Mouse (Mus musculus): ENCODE results near the gene Lsamp. TPM values are rescaled to one million over a fixed set of nuclear protein-coding genes. Genes with fewer than 3 reads are reported as not detected.
A peak's percentile ranks its signal among the peaks of the same experiment; 100 is the strongest.

Lsamp gene
- polyA plus RNA-seq, 1 experiment from 2014 or later, result 168 TPM

GRCm38 (mm10) chr16:40307666-40308065, 323.5 kb downstream of the Lsamp start:
- no peak for ATAC-seq (ENCODE audit: low read depth)
- 51% methylated on average over 2 of the region's 2 CpGs for WGBS
- no peaks in the 10 kb centered on the region for H3K9me3 ChIP-seq (ENCODE audit: control insufficient read depth, low read length)

GRCm38 (mm10) chr16:40316199-40316598, 332.0 kb downstream of the Lsamp start:
- Histone ChIP-seq H3K27me3 (ENCODE audit: control insufficient read depth, insufficient read depth, low read length) (no peaks in the 10 kb centered on the region), H3K4me1 (ENCODE audit: control insufficient read depth, insufficient read depth, low read length) (no peaks in the 10 kb centered on the region), H3K9me3 (ENCODE audit: control insufficient read depth, low read length) (no peaks in the 10 kb centered on the region), H3K27ac (ENCODE audit: low read depth, low read length) (no peak overlapping the region), H3K4me2 (ENCODE audit: low read depth, low read length) (no peak overlapping the region), H3K4me3 (ENCODE audit: low read depth, low read length) (no peak overlapping the region), H3K9ac (replicated peaks; ENCODE audit: low read depth, low read length) (no peak overlapping the region), H3K36me3 (ENCODE audit: control insufficient read depth, insufficient read depth, low read length) (no peaks in the 10 kb centered on the region)
- 93% methylated on average over 2 of the region's 2 CpGs for WGBS
- ATAC-seq (ENCODE audit: low read depth), result no peak

More at GRCm38 (mm10) chr16:40307666-40308065, 323.5 kb downstream of the Lsamp start:
- Histone ChIP-seq H3K4me2 (ENCODE audit: low read depth, low read length) (no peak overlapping the region), H3K27ac (ENCODE audit: low read depth, low read length) (no peak overlapping the region), H3K4me1 (ENCODE audit: control insufficient read depth, insufficient read depth, low read length) (no peaks in the 10 kb centered on the region), H3K27me3 (ENCODE audit: control insufficient read depth, insufficient read depth, low read length) (no peaks in the 10 kb centered on the region), H3K36me3 (ENCODE audit: control insufficient read depth, insufficient read depth, low read length) (no peaks in the 10 kb centered on the region), H3K4me3 (ENCODE audit: low read depth, low read length) (no peak overlapping the region), H3K9ac (replicated peaks; ENCODE audit: low read depth, low read length) (no peak overlapping the region)

GRCm38 (mm10) chr16:40324811-40325210, 340.6 kb downstream of the Lsamp start:
- no peaks in the 10 kb centered on the region for H3K27me3 ChIP-seq (ENCODE audit: control insufficient read depth, insufficient read depth, low read length)
- H3K4me3 ChIP-seq (ENCODE audit: low read depth, low read length), result no peak overlapping the region
- no peaks in the 10 kb centered on the region for H3K4me1 ChIP-seq (ENCODE audit: control insufficient read depth, insufficient read depth, low read length)
- WGBS, result 94% methylated on average over 3 of the region's 3 CpGs
- no peak overlapping the region for H3K27ac ChIP-seq (ENCODE audit: low read depth, low read length)
- H3K4me2 ChIP-seq (ENCODE audit: low read depth, low read length), result no peak overlapping the region
- H3K36me3 ChIP-seq (ENCODE audit: control insufficient read depth, insufficient read depth, low read length), result no peaks in the 10 kb centered on the region
- H3K9me3 ChIP-seq (ENCODE audit: control insufficient read depth, low read length), result no peaks in the 10 kb centered on the region
- no peak for ATAC-seq (ENCODE audit: low read depth)
- H3K9ac ChIP-seq (replicated peaks; ENCODE audit: low read depth, low read length), result no peak overlapping the region

- WGBS, result 66% methylated on average over 7 of the region's 7 CpGs
- Histone ChIP-seq H3K4me3 (ENCODE audit: low read depth, low read length) (no peak overlapping the region), H3K27ac (ENCODE audit: low read depth, low read length) (no peak overlapping the region), H3K4me1 (ENCODE audit: control insufficient read depth, insufficient read depth, low read length) (no peaks in the 10 kb centered on the region), H3K36me3 (ENCODE audit: control insufficient read depth, insufficient read depth, low read length) (no peaks in the 10 kb centered on the region), H3K27me3 (ENCODE audit: control insufficient read depth, insufficient read depth, low read length) (no peaks in the 10 kb centered on the region), H3K4me2 (ENCODE audit: low read depth, low read length) (no peak overlapping the region), H3K9me3 (ENCODE audit: control insufficient read depth, low read length) (no peaks in the 10 kb centered on the region), H3K9ac (replicated peaks; ENCODE audit: low read depth, low read length) (no peak overlapping the region)
- ATAC-seq (ENCODE audit: low read depth), result peak; percentile 41; the same call in 1 of the 2 replicates
These were observed 344.2 kb downstream of the Lsamp start for GRCm38 (mm10) chr16:40328249-40328820.

GRCm38 (mm10) chr16:40369677-40370076, 385.5 kb downstream of the Lsamp start:
- H3K27ac ChIP-seq (ENCODE audit: low read depth, low read length), result no peak overlapping the region
- WGBS, result 92% methylated on average over 5 of the region's 5 CpGs
- H3K27me3 ChIP-seq (ENCODE audit: control insufficient read depth, insufficient read depth, low read length), result no peaks in the 10 kb centered on the region
- no peaks in the 10 kb centered on the region for H3K36me3 ChIP-seq (ENCODE audit: control insufficient read depth, insufficient read depth, low read length)
- H3K9ac ChIP-seq (replicated peaks; ENCODE audit: low read depth, low read length), result no peak overlapping the region
- no peaks in the 10 kb centered on the region for H3K9me3 ChIP-seq (ENCODE audit: control insufficient read depth, low read length)
- H3K4me3 ChIP-seq (ENCODE audit: low read depth, low read length), result no peak overlapping the region
- no peak for ATAC-seq (ENCODE audit: low read depth)
- H3K4me2 ChIP-seq (ENCODE audit: low read depth, low read length), result no peak overlapping the region
- H3K4me1 ChIP-seq (ENCODE audit: control insufficient read depth, insufficient read depth, low read length), result no peaks in the 10 kb centered on the region

DNA sequence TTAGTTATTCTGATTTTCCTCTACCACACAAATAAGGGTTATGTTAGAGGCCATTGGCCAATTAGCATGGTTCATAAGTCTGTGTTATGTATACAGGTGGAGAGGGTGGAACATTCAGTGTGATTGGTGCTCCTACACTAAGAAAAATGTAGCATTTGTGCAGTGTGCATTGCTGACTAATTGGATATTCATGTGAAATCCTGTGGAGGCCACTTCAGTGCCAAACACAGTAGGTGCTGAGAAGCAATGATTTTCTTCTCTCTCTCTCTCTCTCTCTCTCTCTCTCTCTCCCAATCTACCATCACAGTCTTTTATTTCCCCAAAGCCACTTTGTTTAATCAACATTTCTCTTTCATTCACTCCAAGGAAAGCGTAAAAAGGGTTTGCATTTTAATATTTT, 387.1 kb downstream of the Lsamp start:
- Histone ChIP-seq H3K9ac (replicated peaks; ENCODE audit: low read depth, low read length) (no peak overlapping the region), H3K4me2 (ENCODE audit: low read depth, low read length) (no peak overlapping the region), H3K27ac (ENCODE audit: low read depth, low read length) (no peak overlapping the region), H3K4me3 (ENCODE audit: low read depth, low read length) (no peak overlapping the region), H3K27me3 (ENCODE audit: control insufficient read depth, insufficient read depth, low read length) (no peaks in the 10 kb centered on the region), H3K9me3 (ENCODE audit: control insufficient read depth, low read length) (no peaks in the 10 kb centered on the region), H3K4me1 (ENCODE audit: control insufficient read depth, insufficient read depth, low read length) (no peaks in the 10 kb centered on the region), H3K36me3 (ENCODE audit: control insufficient read depth, insufficient read depth, low read length) (no peaks in the 10 kb centered on the region)
- no peak for ATAC-seq (ENCODE audit: low read depth)
- WGBS, result 93% methylated on average over 1 of the region's 1 CpGs

GRCm38 (mm10) chr16:40375314-40375713, 391.2 kb downstream of the Lsamp start:
- 93% methylated on average over 4 of the region's 4 CpGs for WGBS
- ATAC-seq (ENCODE audit: low read depth), result no peak
- Histone ChIP-seq H3K9ac (replicated peaks; ENCODE audit: low read depth, low read length) (no peak overlapping the region), H3K4me2 (ENCODE audit: low read depth, low read length) (no peak overlapping the region), H3K36me3 (ENCODE audit: control insufficient read depth, insufficient read depth, low read length) (no peaks in the 10 kb centered on the region), H3K27ac (ENCODE audit: low read depth, low read length) (no peak overlapping the region), H3K27me3 (ENCODE audit: control insufficient read depth, insufficient read depth, low read length) (no peaks in the 10 kb centered on the region), H3K4me1 (ENCODE audit: control insufficient read depth, insufficient read depth, low read length) (no peaks in the 10 kb centered on the region), H3K4me3 (ENCODE audit: low read depth, low read length) (no peak overlapping the region), H3K9me3 (ENCODE audit: control insufficient read depth, low read length) (no peaks in the 10 kb centered on the region)

DNA sequence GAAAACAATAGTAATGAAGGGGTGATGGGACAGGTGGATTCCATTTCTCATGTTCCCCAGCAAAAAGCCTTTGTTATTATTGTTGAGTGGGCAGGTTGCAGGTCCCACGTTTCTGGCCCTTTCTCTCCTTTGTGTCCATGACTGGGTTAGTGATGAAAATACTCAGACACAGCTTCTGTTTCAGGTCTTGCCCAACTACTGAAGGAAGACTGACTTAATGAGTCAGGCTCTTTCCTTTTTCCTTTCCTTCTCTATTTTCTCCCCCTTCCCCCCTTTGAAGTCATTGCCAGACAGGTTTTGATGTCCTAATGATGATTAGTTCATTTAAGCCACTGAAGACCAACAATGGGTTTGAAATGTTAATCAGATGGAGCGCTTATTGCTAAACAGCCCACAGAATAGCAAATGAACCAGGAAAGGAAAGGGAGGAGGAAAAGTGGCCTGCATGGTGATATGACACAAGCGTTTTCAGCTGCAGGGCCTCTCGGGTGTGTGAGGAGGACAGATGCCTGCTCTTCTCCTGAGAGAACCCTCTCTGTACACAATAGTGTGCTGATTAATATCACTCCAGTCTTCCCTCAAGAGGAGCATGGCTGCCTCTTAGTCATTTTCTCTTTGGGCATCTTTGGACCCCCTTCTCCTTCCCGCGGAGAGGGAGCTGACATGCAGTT, 393.1 kb downstream of the Lsamp start:
- Histone ChIP-seq H3K9ac (replicated peaks; ENCODE audit: low read depth, low read length) (no peak overlapping the region), H3K27ac (ENCODE audit: low read depth, low read length) (no peak overlapping the region), H3K4me1 (ENCODE audit: control insufficient read depth, insufficient read depth, low read length) (no peaks in the 10 kb centered on the region), H3K9me3 (ENCODE audit: control insufficient read depth, low read length) (no peaks in the 10 kb centered on the region), H3K27me3 (ENCODE audit: control insufficient read depth, insufficient read depth, low read length) (no peaks in the 10 kb centered on the region), H3K4me3 (ENCODE audit: low read depth, low read length) (no peak overlapping the region), H3K36me3 (ENCODE audit: control insufficient read depth, insufficient read depth, low read length) (no peaks in the 10 kb centered on the region), H3K4me2 (ENCODE audit: low read depth, low read length) (no peak overlapping the region)
- no peak for ATAC-seq (ENCODE audit: low read depth)
- 47% methylated on average over 6 of the region's 6 CpGs for WGBS

DNA sequence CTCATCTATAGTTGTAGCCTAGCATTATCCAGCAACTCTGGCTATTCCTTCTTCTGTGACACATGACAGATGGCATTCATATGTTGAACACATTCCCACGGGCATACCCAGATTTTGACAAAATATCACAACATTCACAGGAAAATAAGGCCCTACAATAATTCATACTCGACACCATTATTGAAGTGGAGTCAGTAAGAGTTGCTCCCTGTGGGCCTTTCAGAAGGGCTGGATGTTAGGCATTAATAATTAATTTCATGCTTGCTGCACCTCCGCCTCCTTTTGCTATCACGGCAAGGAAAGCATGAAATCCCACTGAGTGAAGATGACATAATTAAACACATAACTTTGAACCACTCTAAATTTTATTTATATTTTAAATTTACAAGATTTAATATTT, 407.9 kb downstream of the Lsamp start:
- peak; percentile 72; the same call in 1 of the 2 replicates for ATAC-seq (ENCODE audit: low read depth)
- Histone ChIP-seq H3K4me1 (ENCODE audit: control insufficient read depth, insufficient read depth, low read length) (no peaks in the 10 kb centered on the region), H3K27ac (ENCODE audit: low read depth, low read length) (no peak overlapping the region), H3K9me3 (ENCODE audit: control insufficient read depth, low read length) (no peaks in the 10 kb centered on the region), H3K36me3 (ENCODE audit: control insufficient read depth, insufficient read depth, low read length) (no peaks in the 10 kb centered on the region), H3K4me3 (ENCODE audit: low read depth, low read length) (no peak overlapping the region), H3K4me2 (ENCODE audit: low read depth, low read length) (no peak overlapping the region), H3K9ac (replicated peaks; ENCODE audit: low read depth, low read length) (no peak overlapping the region), H3K27me3 (ENCODE audit: control insufficient read depth, insufficient read depth, low read length) (no peaks in the 10 kb centered on the region)
- WGBS, result 25% methylated on average over 4 of the region's 4 CpGs
